Mouse (Mus musculus) c-Kit-positive CD71-positive TER-119-negative erythroid progenitor cells, embryonic 14.5 days (primary cell): ENCODE measurements at regions not wholly inside any gene's neighbourhood (a gene's known extent, or its start where the extent isn't known, plus 50 kb on each side); places are given as distances from the start of the nearest gene placed in this dataset.

Source experiments
- DNase-seq: peaks from one replicate; pipeline ENCODE4 v3.0.0-alpha.2; 2013; ENCODE audit warnings: low read depth

GRCm38 (mm10) chr2:166271373-166272189 lies 116.1 kb upstream of the Sulf2 start:
- no peak for DNase-seq

GRCm38 (mm10) chr2:166270007-166270406 lies 114.5 kb upstream of the Sulf2 start:
- no peak for DNase-seq

- no peak for DNase-seq
These were observed 111.5 kb upstream of the Sulf2 start for GRCm38 (mm10) chr2:166266915-166267314.

- DNase-seq: no peak
These were observed 111.0 kb upstream of the Sulf2 start for GRCm38 (mm10) chr2:166266507-166266906.

GRCm38 (mm10) chr2:166264756-166265155 lies 109.3 kb upstream of the Sulf2 start:
- DNase-seq: no peak

- DNase-seq: no peak
These were observed 106.3 kb upstream of the Sulf2 start for GRCm38 (mm10) chr2:166261799-166262198.

GRCm38 (mm10) chr2:166261065-166261464 lies 105.6 kb upstream of the Sulf2 start:
- DNase-seq: no peak

- no peak for DNase-seq
These were observed 103.3 kb upstream of the Sulf2 start for GRCm38 (mm10) chr2:166258771-166259180.

- DNase-seq: no peak
These were observed 102.2 kb upstream of the Sulf2 start for GRCm38 (mm10) chr2:166257666-166258065.

- no peak for DNase-seq
These were observed 100.7 kb upstream of the Sulf2 start for GRCm38 (mm10) chr2:166256193-166256592.

- DNase-seq: no peak
These were observed 99.1 kb upstream of the Sulf2 start for GRCm38 (mm10) chr2:166254581-166254980.

- DNase-seq: no peak
These were observed 96.6 kb upstream of the Sulf2 start for GRCm38 (mm10) chr2:166252107-166252506.

- DNase-seq: no peak
These were observed 96.0 kb upstream of the Sulf2 start for GRCm38 (mm10) chr2:166251421-166251820.

- DNase-seq: no peak
These were observed 95.1 kb upstream of the Sulf2 start for GRCm38 (mm10) chr2:166250571-166250970.

- no peak for DNase-seq
These were observed 94.0 kb upstream of the Sulf2 start for GRCm38 (mm10) chr2:166249338-166249950.

GRCm38 (mm10) chr2:166246401-166247189 lies 91.1 kb upstream of the Sulf2 start:
- DNase-seq: no peak

- no peak for DNase-seq
These were observed 89.8 kb upstream of the Sulf2 start for GRCm38 (mm10) chr2:166245219-166245618.

- DNase-seq: no peak
These were observed 87.5 kb upstream of the Sulf2 start for GRCm38 (mm10) chr2:166242786-166243521.

- no peak for DNase-seq
These were observed 85.8 kb upstream of the Sulf2 start for GRCm38 (mm10) chr2:166241310-166241709.

- DNase-seq: no peak
These were observed 84.6 kb upstream of the Sulf2 start for GRCm38 (mm10) chr2:166240056-166240455.

GRCm38 (mm10) chr2:166237554-166238269 lies 82.2 kb upstream of the Sulf2 start:
- no peak for DNase-seq
